Mouse (Mus musculus): ENCODE measurements around the gene Map2k1. TPM values are rescaled to one million over a fixed set of nuclear protein-coding genes. Genes with fewer than 3 reads are reported as not detected.
"Not testable (repeated sequence)": the region's sequence is repeated elsewhere in the genome, so short reads cannot be mapped to it uniquely, and the experiment has no call there.

Gene Map2k1
- polyA plus RNA-seq, 1 experiment from 2014 or later: 74.9 TPM

DNA sequence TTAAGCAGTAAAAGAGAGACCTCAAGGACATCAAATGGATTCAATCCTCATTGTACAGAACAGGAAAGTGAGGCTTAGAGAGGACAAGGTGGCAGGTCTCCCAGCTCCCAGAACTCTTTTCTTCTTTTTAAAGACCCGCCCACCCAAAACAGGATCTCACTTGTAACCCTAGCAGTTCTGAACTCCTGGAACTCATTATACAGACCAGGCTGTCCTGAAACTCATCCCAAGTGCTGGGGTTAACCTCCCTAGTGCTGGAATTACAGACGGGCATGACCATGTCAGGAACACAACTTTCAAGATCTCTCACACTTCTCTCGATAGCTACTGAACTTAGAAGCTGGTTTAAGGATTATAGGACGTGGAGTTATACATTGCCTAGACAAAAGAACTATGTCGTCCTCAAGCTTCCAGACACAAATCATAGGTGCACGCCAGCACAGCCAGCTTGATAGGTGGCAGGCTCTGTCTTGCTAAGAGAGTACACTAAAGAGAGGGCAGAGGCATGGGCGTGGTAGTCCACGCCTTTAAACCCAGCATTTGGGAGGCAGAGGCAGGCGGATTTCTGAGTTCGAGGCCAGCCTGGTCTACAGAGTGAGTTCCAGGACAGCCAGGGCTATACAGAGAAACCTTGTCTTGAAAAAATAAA is 33.5 kb downstream of the Map2k1 start:
- peaks cover 4% of the 10 kb centered on the region; the same call in 1 of the 2 replicates for H3K36me3 ChIP-seq (replicated peaks)
- WGBS: 82% methylated on average over 10 of the region's 10 CpGs
- DNase-seq (ENCODE audit: extremely low spot score, low spot score): no peak
- H3K4me3 ChIP-seq: no peak overlapping the region
- no peaks in the 10 kb centered on the region for H3K9me3 ChIP-seq
- H3K27ac ChIP-seq: no peak overlapping the region
- peaks cover 19% of the 10 kb centered on the region for H3K4me1 ChIP-seq
- no peaks in the 10 kb centered on the region for H3K27me3 ChIP-seq (ENCODE audit: poor library complexity, severe bottlenecking)

DNA sequence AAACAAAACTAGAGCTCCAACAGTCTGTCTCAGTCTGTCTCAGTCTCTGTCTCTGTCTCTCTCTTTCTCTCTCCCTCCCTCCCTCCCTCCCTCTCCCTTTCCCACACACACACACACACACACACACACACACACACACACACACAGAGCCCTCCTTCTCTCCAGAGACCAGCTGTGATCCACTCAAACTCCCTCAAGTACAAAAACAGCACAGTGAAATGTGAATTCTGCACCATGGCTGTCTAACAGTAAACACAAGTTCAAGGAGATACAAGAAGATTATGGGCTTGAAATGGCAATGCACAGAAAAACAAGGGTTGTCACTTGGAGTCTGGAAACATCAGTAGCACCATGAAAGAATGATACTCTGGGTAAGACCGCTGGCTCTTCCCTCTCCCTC is 34.1 kb downstream of the Map2k1 start:
- Histone ChIP-seq H3K36me3 (replicated peaks) (peaks cover 4% of the 10 kb centered on the region), H3K4me3 (no peak overlapping the region), H3K27me3 (ENCODE audit: poor library complexity, severe bottlenecking) (no peaks in the 10 kb centered on the region), H3K9me3 (no peaks in the 10 kb centered on the region), H3K27ac (no peak overlapping the region), H3K4me1 (peaks cover 19% of the 10 kb centered on the region)
- 73% methylated on average over 1 of the region's 1 CpGs for WGBS
- no peak for DNase-seq (ENCODE audit: extremely low spot score, low spot score)

DNA sequence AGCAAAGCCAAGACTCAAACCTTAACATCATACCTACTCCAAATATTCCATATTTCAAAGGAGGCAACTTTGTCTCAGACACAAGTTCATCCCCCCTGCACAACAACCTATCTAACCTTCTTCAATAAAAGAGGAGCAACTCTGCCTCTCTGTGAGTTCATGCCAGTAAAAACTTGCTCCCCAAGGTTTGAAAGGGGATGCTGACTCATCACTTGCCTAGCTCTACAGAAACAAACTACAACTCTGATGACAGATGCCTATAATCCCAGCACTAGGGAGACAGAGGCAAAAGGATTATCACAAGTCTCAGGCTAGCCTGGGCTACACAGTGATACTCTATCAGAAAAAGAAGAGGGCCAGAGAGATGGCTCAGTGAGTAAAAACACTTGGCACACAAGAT is 35.5 kb downstream of the Map2k1 start:
- Histone ChIP-seq H3K36me3 (replicated peaks) (peaks cover 17% of the 10 kb centered on the region), H3K27me3 (ENCODE audit: poor library complexity, severe bottlenecking) (no peaks in the 10 kb centered on the region), H3K9me3 (no peaks in the 10 kb centered on the region), H3K4me1 (peaks cover 19% of the 10 kb centered on the region), H3K27ac (no peak overlapping the region), H3K4me3 (no peak overlapping the region)
- no peak for DNase-seq (ENCODE audit: extremely low spot score, low spot score)

DNA sequence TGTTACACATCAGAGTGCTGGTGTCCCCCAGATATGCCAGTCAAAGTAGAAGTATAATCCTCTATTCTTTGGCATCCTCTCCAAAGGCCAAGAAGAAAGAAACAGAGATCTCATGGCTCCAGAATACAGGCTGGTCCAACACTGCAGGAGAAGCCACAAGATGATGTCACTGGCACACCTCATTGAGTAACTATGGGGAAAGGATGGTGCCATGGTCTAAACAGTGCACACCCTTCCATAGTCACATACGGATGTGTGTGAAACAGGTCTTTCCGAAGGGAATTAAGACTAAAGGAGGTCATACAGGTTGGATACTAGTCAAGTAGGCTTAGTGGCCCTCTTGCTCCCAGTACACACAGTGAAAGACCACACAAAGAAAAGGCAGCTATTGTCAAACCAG is 36.8 kb downstream of the Map2k1 start:
- Histone ChIP-seq H3K36me3 (replicated peaks) (peaks cover 29% of the 10 kb centered on the region), H3K9me3 (no peaks in the 10 kb centered on the region), H3K27me3 (ENCODE audit: poor library complexity, severe bottlenecking) (no peaks in the 10 kb centered on the region), H3K4me1 (peaks cover 19% of the 10 kb centered on the region), H3K4me3 (no peak overlapping the region), H3K27ac (no peak overlapping the region)
- 93% methylated on average over 2 of the region's 2 CpGs for WGBS
- no peak for DNase-seq (ENCODE audit: extremely low spot score, low spot score)

DNA sequence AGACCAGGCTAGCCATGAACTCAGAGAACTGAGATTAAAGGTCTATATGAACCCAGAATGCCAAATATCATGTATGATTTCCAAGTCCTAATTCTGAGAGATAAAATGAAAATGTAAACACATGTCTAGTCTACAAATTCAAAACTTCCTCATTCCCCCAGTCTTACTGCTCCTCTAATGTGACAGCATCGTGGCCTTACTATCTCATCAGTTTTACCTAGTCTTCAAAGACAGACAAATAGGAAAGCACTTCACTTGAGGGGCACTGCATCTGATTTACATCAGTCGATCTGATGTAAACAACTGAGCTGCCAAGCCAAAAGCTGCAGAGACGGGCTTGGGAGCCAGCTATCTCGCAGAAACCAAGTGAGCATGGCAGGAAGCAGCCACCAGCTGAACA is 37.3 kb downstream of the Map2k1 start:
- no peak overlapping the region for H3K4me3 ChIP-seq
- H3K27ac ChIP-seq: no peak overlapping the region
- H3K4me1 ChIP-seq: peaks cover 19% of the 10 kb centered on the region
- WGBS: 88% methylated on average over 4 of the region's 4 CpGs
- no peak for DNase-seq (ENCODE audit: extremely low spot score, low spot score)
- H3K27me3 ChIP-seq (ENCODE audit: poor library complexity, severe bottlenecking): no peaks in the 10 kb centered on the region
- no peaks in the 10 kb centered on the region for H3K9me3 ChIP-seq
- H3K36me3 ChIP-seq (replicated peaks): peaks cover 35% of the 10 kb centered on the region

DNA sequence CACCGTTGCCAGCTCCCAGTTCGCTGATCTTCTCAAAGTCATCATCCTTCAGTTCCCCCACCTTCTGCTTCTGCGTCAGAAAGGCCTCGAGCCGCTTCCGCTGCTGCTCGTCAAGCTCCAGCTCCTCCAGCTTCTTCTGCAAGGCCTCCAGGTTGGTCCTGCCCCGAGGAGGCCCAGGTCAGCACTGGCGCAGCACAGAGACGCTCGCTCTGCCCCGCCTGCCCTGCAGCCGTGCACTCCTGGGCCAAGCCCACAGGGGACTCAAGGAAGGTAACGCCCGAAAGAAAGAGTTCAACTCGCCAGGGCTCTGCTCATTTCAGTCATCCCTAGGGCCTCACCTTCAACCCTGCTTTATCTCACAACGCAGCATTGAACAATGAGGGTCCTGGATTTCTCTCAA is 39.0 kb downstream of the Map2k1 start:
- H3K27me3 ChIP-seq (ENCODE audit: poor library complexity, severe bottlenecking): no peaks in the 10 kb centered on the region
- 95% methylated on average over 17 of the region's 17 CpGs for WGBS
- no peaks in the 10 kb centered on the region for H3K9me3 ChIP-seq
- DNase-seq (ENCODE audit: extremely low spot score, low spot score): no peak
- H3K36me3 ChIP-seq (replicated peaks): peaks cover 51% of the 10 kb centered on the region
- no peak overlapping the region for H3K27ac ChIP-seq
- H3K4me1 ChIP-seq: peaks cover 3% of the 10 kb centered on the region
- no peak overlapping the region for H3K4me3 ChIP-seq

DNA sequence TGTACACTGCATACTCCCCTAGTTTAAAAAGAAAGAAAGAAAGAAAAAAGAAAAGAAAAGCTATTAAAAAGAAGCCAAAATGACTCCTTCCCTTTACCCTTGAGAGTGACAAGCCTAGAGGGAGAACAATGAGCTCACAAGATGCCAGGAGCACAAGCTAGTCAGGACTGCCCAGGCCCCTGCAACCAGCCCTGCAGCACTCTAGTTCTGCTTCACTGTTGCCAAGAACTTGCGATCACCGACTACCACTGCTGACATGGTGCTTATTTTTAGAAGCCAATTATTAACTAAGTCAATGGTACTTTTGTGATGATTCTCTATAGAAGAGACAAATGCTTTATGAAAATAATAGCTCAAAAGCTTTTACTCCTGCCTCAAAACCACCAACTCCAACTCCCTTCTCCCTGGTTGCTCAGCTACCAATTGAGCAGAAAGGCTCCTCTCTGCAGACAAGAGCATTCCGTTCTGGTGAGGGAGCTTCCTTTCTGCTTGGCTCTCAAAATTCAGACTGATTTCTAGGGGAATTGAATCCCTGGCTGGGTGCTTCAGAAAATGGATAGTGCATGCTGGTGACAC is 45.8 kb downstream of the Map2k1 start:
- H3K9me3 ChIP-seq: no peaks in the 10 kb centered on the region
- WGBS: 91% methylated on average over 3 of the region's 3 CpGs
- H3K27ac ChIP-seq: no peak overlapping the region
- no peaks in the 10 kb centered on the region for H3K27me3 ChIP-seq (ENCODE audit: poor library complexity, severe bottlenecking)
- H3K4me1 ChIP-seq: no peaks in the 10 kb centered on the region
- no peak for DNase-seq (ENCODE audit: extremely low spot score, low spot score)
- no peak overlapping the region for H3K4me3 ChIP-seq
- H3K36me3 ChIP-seq (replicated peaks): peaks cover 93% of the 10 kb centered on the region

DNA sequence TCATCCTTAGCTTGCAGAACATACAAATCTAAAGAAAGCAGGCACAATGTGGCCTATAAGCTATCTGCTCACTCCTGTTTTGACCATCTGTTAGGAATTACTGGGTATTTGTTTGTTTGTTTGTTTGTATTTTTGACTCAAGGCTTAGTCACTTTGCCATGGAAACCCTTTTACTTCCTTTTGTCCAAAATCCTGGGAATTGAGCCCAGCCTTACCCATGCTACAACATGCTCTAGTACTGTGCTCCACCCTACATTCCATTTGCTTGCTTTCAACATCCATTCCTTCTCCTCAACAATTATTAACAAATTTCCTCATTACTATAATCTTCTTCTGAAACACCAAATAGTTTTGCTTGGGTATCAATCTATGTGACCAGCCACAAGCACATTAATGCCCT is 50.6 kb downstream of the Map2k1 start:
- H3K27me3 ChIP-seq (ENCODE audit: poor library complexity, severe bottlenecking): no peaks in the 10 kb centered on the region
- peaks cover 91% of the 10 kb centered on the region for H3K36me3 ChIP-seq (replicated peaks)
- no peak overlapping the region for H3K4me3 ChIP-seq
- no peaks in the 10 kb centered on the region for H3K9me3 ChIP-seq
- DNase-seq (ENCODE audit: extremely low spot score, low spot score): no peak
- H3K4me1 ChIP-seq: no peaks in the 10 kb centered on the region
- H3K27ac ChIP-seq: no peak overlapping the region

DNA sequence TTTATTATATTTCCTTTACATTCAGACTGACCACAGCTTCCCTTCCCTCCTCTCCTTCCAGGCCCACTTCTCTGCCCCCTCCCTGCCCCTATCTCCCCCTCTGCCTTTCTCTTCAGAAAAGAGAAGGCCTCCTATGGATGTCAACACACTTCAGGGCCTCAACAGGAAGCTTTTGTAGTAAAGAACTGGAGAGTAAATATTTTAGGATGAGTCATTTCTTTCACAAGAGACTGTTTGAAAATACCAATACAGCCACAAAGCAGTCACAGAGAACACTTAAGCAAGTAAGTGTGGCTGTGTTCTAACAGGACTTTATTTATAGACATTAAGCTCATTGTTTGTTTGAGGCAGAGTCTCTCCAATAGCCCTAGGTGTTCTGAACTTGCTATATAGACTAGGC is 51.1 kb downstream of the Map2k1 start:
- no peak overlapping the region for H3K4me3 ChIP-seq
- no peaks in the 10 kb centered on the region for H3K27me3 ChIP-seq (ENCODE audit: poor library complexity, severe bottlenecking)
- DNase-seq (ENCODE audit: extremely low spot score, low spot score): no peak
- H3K36me3 ChIP-seq (replicated peaks): peaks cover 90% of the 10 kb centered on the region
- no peak overlapping the region for H3K27ac ChIP-seq
- no peaks in the 10 kb centered on the region for H3K4me1 ChIP-seq
- no peaks in the 10 kb centered on the region for H3K9me3 ChIP-seq

DNA sequence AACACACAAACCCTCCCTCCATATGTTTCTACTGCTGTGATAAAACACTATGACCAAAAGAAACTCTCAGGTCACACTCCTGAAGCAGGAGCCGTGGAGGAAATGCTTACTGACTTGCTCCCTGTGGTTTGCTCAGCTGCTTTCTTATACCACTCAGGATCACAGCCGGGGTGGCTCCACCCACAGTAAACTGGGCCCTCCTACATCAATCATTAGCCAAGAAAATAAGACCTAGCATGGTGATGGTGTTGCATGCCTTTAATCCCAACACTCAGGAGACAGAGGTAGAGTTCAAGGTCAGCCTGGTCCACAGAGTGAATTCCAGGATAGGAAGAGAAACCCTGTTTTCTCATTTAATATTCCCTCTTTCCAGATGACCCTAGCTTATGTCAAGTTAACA is 53.5 kb downstream of the Map2k1 start:
- H3K27me3 ChIP-seq (ENCODE audit: poor library complexity, severe bottlenecking): no peaks in the 10 kb centered on the region
- H3K4me3 ChIP-seq: no peak overlapping the region
- no peaks in the 10 kb centered on the region for H3K4me1 ChIP-seq
- no peaks in the 10 kb centered on the region for H3K9me3 ChIP-seq
- no peak overlapping the region for H3K27ac ChIP-seq
- 82% methylated on average over 2 of the region's 2 CpGs for WGBS
- DNase-seq (ENCODE audit: extremely low spot score, low spot score): no peak
- peaks cover 88% of the 10 kb centered on the region for H3K36me3 ChIP-seq (replicated peaks)

DNA sequence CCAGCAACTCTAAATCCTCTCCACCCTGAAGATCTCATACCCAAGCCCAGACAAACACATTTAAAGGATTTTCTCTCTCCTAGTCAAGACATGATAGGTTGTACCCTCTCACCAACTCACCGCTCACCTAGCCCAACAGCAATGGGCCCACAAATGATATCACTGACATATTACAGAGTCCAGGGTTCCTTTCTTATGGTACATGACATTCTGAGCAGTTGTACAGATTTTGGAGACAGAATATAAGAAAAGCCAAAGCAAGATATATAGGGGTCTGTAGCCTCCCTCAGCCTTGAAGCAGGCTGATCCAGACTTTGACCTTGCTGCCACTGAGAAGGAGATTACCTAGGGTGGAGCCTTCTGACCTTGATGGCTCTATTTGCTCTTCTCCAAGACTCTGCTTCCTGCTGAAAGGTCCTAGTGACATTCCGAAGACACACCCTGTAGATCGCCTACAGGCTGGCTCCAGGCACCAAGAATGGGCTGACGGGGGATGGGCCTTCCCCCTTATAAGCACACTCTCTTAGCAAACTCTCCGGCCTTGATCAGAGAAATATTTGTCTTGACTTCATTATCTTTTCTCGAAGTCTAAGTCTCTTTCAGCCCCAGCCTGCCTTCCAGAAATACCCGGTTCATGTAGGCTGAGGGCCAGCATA is 54.5 kb downstream of the Map2k1 start:
- not testable (repeated sequence) for H3K4me1 ChIP-seq; H3K27ac ChIP-seq; H3K4me3 ChIP-seq; DNase-seq (ENCODE audit: extremely low spot score, low spot score); H3K27me3 ChIP-seq (ENCODE audit: poor library complexity, severe bottlenecking); H3K9me3 ChIP-seq
- H3K36me3 ChIP-seq (replicated peaks): peaks cover 86% of the 10 kb centered on the region
- WGBS: 94% methylated on average over 7 of the region's 7 CpGs

DNA sequence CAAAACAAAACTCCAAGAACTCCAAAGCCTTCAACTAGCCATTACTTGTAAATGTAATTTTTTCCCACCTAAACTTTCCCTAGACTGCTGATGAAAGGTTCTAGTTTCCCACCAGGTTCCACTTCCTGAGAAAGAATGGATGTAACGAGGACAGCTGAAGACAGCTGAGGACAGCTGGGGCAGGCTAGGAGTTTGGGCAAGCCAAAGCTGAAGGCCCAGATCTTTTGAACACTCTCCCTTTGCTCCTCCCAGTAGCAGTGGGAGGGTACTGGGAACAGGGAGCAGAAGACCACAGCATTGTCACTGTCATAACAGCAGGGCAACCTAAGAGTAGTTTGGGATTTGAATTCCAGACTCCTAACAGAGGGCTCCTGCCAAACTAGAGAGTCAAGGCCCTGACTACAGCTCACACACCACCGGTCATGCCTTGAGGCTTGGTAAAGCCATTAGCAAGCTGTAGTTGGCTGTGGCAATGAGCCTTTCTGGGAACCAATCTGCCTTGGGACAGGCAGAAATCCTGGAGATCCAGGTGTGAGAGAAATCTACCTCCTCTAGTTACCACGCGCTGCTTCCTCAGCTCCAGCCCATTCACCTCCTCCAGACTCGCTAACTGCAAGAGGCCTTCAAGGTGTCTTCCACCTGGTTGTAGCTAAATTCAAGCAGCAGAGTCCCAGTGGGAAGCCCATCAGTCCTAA is 55.2 kb downstream of the Map2k1 start:
- DNase-seq (ENCODE audit: extremely low spot score, low spot score): no peak
- Histone ChIP-seq H3K27me3 (ENCODE audit: poor library complexity, severe bottlenecking) (no peaks in the 10 kb centered on the region), H3K4me1 (no peaks in the 10 kb centered on the region), H3K27ac (no peak overlapping the region), H3K9me3 (no peaks in the 10 kb centered on the region), H3K4me3 (no peak overlapping the region), H3K36me3 (replicated peaks) (peaks cover 86% of the 10 kb centered on the region)
- 95% methylated on average over 5 of the region's 5 CpGs for WGBS

DNA sequence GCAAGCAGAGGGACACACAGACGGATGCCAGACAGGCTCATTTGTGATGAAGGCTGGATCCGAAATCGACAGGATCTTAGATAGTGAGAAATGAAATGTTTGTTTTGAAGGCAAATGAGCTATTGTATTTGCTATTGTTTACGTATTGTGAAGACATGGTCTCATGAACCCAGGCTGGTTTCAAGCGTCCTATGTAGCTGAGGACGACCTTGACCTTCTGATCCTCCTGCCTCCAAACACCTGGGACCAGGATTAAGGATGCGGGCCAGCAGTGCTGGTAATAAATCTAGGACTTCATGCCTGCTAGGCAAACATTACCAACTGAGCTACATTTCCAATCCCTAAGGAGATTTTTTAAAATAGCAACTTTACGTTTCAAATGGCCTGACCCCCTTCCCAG is 55.9 kb downstream of the Map2k1 start:
- Histone ChIP-seq H3K9me3 (no peaks in the 10 kb centered on the region), H3K4me3 (no peak overlapping the region), H3K27ac (no peak overlapping the region), H3K4me1 (no peaks in the 10 kb centered on the region), H3K36me3 (replicated peaks) (peaks cover 86% of the 10 kb centered on the region), H3K27me3 (ENCODE audit: poor library complexity, severe bottlenecking) (no peaks in the 10 kb centered on the region)
- WGBS: 94% methylated on average over 8 of the region's 8 CpGs
- no peak for DNase-seq (ENCODE audit: extremely low spot score, low spot score)
